Mouse (Mus musculus): Measurements from ENCODE around the gene Nlrp3.

Nlrp3 gene

DNA sequence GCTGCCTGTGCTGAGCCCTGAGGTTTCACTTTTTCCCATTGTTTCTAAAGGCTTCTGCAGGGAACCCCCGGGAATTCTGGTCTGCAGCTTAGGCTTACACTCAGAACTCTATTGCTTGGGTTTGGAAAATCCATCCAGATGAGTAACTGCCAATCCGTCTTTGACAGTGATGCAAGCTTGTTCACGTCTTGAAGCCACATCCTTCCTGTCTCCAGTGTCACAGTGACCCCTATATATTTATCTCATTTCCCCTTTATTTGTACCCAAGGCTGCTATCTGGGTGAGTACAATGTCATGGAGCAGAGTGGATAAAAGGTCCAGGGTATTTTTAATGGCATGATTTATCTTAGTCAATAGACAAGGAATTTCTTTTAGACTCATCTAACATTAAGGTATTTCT lies at the start of gene Nlrp3:
TSS of gene Nlrp3 (plus strand) at position 245 of the 400 bp plus-strand sequence.
- no peak for DNase-seq (ENCODE audit: low read depth, low spot score)

DNA sequence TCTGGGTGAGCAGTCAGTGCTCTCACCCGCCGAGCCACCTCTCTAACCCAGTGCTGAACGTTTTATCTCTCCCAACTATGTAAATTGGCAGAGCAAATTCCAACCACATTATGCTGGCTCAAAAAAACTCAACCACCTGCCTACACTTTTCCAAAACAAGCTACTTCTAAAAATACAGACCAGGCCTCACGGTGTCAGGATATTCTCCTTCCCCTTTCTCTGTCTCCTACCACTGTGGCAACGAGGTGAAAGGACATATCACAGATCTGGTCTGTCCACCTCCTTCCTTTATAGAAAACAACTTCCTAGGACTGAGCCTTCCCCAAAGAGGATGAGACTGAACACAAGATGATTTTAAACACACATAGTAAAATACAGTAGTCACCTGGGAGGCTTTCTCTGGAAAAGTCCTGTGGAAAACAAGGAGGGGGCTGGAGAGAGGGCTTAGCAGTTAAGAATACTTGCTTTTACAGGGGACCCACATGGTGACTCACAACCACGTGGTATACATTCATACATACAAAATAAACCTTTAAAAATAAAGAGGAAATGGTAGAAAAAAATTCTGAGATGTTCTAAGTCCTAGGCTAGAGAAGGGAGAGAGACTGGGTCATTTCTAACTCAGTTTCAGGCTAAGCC lies 44.6 kb upstream of the Nlrp3 start:
- DNase-seq (ENCODE audit: low read depth, low spot score): no peak

DNA sequence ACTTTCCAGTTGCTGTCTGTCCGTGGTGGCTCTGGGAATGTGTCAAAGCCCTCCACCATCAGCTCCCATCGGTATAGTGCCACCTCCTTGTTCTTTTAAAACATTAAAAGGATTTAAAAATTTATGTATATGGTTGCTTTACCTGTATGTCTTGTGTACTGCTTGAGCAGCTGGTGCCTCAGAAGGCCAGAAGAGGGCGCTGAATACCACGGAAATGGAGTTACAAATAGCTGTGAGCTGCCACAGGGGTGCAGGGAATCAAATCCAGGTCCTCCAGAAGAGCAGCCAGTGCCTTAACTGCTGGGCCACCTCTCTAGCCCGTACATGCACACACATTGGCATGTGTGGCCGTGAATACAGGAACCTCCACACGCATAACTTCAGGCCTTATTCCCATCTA lies 43.6 kb upstream of the Nlrp3 start:
- DNase-seq (ENCODE audit: low read depth, low spot score): peak; percentile 20

DNA sequence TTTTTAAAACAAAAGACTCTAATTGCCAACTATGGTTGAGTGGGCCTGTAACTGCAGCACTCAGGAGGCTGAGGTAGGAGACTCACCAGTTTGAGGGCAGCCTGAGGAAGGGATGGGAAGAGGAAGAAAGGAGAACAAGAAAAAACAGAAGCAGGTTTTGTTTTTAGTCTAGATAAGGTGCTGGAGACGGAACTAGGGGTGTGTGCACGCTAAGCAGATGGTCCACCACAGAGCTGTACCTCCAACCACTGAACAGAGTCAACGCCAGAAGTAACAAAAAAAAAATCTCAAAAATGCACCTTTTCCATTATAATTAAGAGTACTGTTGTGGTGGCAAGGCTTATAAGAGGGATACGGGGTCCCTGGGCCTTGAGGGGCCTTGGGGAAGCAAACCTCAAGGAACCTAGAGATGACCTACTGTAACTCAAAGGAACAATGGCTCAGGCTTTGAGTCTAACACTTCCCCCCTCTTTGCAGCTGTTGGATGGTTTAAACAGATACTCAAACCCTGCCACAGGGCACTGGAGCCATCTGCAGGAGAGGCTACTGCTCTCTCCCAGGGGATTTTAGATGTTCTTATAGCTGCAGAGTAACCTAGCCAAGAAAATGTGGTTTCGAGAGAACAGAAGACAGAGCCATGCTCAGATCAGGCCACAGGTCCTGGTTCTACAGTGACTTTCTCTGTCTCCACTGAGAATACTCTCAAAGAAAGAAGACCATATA lies 39.2 kb upstream of the Nlrp3 start:
- DNase-seq (ENCODE audit: low read depth, low spot score): no peak

DNA sequence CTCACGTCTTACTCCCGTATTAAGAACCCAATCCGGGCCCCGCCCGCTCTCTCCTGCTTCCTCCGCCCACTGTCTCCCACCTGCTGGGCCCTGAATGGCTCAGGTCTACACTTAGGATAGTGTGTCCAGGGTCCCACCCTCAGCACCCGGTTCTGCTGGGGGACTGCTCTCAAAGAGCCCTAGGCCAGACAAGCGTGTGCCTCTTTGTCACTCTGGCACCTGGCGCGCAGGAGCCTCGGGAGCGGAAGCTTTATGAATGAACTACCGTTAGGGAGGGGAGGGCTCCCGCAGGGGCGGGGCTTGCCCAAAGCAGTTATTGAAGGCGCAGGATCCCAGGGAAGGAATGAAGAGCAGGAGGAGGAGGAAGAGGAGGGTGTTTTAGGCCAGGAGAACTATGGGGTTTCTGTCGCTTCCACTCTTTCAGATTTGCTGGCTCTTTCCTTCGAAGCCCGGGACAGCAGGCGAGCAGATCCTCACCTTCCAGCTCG lies 36.0 kb upstream of the Nlrp3 start:
- DNase-seq (ENCODE audit: low read depth, low spot score): peak; percentile 88

DNA sequence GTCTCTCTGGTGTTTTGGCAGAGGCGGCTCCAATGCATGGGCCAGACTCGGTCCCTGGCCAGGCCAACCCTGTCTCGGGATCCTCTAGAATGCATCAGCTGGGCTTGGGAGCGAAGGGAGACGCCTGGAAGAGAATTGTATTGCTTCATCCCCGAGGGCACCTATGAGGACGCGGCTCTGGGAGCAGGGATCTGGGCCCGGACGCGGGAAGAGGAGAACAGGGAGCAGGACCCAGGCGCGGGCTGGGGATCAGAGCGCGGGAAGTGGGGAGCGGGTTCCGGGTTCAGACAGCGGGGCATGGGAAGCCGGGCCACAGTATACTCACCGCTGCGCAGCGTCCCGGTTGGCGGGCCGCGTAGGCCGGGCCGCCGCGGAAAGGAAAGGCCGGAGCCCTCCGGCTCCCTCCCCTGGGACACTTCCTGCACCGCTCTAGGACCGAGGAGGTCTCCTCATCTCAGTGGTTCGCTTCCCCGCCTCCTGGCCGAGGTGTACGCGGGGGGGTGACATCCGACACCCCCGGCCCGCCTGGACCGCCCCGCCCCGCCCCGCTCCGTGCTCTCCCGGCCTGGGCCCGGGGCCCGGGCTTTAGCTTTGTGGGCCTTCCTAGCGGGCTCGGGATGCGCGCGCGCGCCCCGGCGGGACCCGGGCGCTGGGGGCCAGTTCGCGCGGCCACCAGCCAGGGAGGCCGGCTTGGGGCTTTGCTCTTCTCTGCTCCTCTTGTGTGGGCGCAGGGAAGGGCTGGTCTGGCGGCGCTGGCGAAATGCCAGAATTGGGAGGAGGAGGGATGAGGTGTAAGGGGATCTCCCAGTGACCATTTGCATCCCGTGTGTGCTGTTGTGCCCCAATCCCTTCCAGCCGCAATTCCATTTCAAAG lies 35.3 kb upstream of the Nlrp3 start:
- DNase-seq (ENCODE audit: low read depth, low spot score): peak; percentile 89

DNA sequence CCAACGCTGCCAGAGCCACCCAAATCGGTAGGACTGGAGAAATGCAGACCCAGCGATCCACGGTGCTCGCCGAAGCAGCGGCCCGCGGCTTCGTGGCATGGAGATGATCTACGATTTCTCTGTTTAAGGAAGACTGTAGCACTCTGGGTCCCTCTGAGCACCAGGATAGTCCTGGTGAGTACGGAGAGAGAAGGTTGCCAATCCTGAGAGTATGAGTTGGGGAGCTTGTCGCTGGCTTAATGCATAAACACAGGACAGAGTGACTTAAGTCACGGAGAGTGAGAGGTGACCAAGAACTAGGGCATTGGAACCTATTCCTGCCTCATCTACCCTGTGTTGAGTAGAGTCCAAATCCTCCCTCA lies 34.7 kb upstream of the Nlrp3 start:
- no peak for DNase-seq (ENCODE audit: low read depth, low spot score)

DNA sequence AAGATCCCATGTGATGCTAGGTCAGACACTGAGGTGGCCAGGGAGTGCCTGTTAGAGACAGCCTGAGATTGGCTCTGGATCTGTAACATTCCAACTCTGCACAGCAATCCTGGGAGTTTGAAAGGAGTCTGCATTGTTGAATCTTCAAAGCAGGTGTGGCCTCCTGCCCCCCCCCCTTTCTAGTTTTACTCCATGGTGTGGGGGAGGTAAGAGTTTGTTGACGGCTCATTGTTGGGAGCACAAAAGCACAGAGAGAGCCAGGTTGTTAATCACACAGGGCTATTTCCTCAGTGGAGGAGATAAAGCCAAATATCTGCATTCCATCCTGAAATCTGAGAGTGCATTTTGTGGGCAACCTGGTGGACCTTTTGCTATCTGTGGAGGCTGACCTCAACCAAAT lies 29.8 kb upstream of the Nlrp3 start:
- DNase-seq (ENCODE audit: low read depth, low spot score): no peak

DNA sequence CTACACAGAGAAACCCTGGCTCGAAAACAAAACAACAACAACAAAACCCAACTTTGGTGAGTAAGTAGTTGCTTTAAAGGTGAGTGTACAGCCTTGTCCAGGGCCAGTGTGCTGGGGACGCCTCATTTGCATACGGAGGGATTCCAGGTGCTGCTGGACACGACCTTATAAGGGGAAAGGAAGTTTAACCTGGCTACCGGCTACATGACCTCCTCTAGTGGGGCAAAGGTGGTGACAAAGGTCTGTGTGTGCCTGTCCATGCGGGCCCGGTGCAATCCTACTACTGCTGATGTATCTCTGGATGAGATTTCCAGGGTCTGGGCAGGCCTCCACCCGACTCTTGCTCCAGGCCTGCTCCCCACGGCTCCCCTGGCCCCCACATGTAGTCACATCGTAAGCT lies 28.6 kb upstream of the Nlrp3 start:
- DNase-seq (ENCODE audit: low read depth, low spot score): no peak

DNA sequence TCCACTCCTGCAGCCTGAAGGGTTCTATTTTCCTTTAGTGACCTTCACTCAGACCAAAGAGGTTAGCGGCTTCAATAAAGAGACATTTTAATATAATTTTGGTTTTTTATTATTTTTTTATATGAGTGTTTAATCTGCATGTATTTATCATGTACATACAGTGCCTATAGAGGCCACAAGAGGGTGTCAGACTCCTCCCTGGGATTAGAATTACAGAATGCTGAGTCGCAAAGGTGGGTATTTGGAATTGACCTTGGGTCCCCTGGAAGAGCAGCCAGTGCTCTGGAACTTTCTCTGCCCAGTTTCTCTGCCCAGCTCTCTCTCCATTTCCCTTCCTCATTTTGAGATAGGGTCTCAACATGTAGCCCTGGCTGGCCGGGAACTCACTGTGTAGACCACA lies 27.8 kb upstream of the Nlrp3 start:
- no peak for DNase-seq (ENCODE audit: low read depth, low spot score)

DNA sequence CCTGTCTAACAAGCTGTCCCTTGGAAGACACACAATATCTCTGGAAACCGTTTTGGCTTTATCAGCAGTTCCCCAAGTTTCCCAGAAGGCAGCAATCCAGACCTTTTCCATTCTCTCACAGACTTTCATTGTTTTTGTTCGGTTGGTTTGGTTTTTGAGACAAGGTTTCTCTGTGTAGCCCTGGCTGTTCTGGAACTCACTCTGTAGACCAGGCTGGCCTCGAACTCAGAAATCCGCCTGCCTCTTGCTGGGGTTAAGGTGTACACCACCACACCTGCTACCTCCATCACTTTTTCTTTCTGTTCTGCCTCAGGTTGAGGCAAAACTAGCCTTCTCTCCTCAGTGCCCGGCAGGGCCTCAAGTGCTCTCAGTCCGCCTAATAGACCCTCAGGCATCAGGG lies 27.0 kb upstream of the Nlrp3 start:
- DNase-seq (ENCODE audit: low read depth, low spot score): no peak

DNA sequence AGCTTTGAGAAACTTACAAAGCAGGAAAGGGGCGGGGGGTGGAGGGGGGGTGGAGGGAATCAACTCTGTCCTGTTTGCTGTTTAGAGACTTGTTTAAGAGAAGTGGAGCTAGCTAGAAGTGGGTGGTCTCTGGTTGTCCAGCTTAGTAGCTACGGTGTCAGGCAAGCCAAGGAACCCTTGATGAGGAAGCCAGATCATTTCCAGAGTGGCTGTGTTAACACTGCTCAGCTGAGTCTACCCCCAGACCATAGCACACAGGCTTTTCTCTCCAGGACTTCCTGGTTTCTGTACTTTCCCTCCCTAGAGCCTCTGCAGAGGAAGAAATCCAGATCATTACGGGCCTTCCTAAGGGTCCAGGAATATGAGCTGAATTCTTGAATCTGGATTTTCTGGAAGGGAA lies 26.6 kb upstream of the Nlrp3 start:
- DNase-seq (ENCODE audit: low read depth, low spot score): no peak

DNA sequence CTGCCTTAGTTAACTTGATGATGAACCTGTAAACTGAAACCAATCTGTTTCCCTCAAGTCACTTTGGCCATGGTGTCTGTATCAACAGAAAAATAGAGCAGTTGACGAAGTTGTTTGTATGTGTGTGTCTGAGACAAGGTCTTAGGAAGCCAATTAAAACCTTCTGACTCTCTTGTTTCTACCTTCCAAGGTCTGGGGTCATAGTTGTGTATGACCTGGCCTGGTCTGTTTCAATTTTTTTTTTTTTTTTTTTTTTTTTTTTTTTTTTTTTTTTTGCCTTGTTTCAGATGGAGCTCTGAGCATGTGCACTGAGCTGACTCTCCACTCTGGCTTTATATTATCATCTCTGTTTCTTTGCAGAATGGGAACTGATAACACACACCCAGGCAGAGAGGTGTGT lies 23.9 kb upstream of the Nlrp3 start:
- no peak for DNase-seq (ENCODE audit: low read depth, low spot score)

DNA sequence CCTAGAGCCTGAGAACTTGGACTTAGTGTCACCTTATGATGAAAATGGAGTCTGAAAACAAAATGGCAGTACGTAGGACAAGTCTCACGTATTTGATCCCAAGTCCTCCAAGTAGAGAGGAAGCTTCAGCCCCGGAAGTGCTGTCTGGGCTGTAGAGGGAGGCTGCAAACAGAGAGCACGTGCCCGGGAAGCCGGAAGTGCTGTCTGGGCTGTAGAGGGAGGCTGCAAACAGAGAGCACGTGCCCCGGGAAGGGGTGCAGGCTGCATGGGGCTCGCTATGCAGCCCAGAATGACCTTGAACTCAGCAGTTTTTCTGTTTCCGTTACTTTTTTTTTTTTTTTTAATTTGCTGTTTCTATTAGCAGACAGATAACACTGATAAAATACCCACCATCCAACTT lies 23.1 kb upstream of the Nlrp3 start:
- no peak for DNase-seq (ENCODE audit: low read depth, low spot score)

DNA sequence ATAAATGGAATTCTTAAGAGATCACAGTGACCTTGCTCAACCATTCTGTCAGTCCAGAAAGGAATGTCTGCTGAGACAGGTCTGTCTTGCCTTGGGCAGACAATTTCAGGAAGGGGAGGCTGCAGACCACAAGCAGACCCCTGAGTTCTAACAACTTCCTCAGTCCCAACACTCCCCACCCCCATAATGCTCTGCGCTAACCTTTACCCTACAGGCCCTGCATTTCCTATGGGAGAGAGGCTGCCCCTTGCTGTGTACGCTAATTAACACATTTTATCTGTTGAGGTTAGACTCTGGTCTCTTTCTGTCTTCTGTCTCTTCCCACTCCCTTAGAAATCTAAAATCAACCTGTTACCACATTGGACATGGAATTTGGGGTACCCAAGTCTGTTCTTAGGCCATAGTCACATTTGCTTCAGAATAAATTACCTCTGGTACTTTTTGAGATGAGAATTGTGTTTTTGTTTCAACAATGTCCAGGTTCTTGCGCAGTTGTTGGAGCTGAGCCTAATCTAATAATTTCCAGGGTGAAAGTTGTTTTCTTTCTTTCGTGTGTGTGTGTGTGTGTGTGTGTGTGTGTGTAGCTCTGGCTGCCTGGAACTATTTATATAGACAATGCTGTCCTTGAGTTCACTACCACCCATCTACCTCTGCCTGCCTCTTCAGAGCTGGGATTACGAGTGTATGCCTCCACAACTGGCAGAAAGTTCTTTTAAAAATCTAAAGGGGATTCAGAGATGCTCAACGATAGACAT lies 21.4 kb upstream of the Nlrp3 start:
- DNase-seq (ENCODE audit: low read depth, low spot score): no peak

DNA sequence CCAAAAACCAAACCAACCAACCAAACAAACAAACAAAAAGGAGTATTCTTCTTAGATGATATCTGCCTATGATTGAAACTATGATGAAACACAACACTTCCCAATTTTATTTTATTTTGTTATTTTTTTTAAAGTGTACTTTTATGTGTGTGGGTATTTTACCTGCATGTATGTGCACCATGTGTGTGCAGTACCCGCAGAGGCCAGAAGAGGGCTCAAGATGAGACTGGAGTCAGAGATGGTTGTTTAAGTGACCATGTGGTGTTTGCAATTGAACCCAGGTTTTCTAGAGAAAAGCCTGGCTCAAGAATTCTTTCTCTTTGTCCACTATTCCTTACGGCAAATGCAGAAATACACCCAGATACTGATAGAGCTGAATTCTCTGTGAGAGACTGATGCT lies 17.2 kb upstream of the Nlrp3 start:
- DNase-seq (ENCODE audit: low read depth, low spot score): no peak

DNA sequence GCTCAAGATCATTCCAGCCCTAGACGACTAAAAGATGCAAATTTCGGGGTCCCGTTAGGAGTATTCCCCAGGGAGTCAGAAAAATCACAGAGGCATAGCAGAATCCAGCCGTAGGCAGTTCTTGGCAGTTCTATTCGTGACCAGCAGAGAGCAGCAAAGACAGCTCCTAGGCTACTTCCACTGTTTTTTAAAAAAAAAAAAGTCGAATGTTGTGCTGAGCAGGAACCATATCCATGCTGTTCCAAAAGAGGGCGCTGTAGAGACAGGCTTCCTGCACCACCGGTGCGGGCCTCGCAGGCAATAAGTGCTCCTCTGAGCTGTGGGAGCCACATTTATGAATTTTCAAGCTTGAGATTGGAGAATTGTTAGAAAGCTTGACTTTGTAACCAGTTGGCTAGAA lies 16.1 kb upstream of the Nlrp3 start:
- DNase-seq (ENCODE audit: low read depth, low spot score): peak; percentile 90

DNA sequence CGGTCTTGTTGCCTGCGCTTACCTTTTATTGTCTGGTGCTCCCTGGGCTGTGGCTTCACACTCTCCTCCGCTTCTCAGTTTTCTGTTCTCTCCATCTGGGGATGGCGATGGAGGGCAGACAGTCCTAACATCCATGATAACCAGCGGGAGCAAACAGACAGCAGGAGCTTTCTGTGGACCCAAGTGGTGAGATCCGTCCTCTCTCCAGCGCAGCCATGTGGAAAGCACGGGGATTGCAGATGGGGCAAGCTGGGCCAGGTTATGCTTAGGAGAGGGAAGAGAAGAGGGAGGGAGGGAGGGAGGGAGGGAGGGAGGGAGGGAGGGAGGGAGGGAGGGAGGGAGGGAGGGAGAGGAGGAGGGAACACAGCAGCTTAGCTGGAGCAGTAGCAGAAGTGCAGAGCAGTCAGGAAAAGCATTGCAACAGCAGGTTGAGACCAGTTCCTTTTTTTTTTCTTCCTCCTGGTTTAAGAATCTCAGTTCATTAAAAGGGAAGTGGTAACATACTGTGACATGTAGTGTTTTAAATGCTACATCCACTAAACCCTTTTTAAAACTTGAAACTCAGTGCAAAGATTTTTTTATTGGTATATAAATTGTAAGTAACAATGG lies 14.8 kb upstream of the Nlrp3 start, which contains the start of gene Zkscan17:
TSS of gene Zkscan17 (minus strand) at position 280 of the 609 bp plus-strand sequence.
- DNase-seq (ENCODE audit: low read depth, low spot score): peak; percentile 32

DNA sequence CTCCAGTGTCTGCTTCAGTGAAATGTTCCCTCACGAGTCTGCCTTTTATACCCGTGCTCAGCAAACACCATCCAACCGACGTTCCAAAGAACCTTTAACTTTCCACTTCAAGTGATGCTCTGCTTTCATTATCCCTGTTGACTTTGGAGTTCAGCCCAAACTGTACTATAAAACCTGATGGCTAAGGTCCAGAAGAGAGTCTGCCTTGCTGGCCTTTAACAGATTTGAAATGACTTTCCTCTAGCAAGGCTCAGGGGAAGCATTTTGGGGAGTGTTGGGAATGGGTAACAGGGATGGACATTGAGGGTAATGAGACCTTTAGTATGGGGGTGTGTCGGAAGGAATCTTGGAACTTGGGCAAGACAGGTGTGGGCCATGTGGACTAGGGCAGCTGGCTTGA lies 11.1 kb upstream of the Nlrp3 start:
- no peak for DNase-seq (ENCODE audit: low read depth, low spot score)

DNA sequence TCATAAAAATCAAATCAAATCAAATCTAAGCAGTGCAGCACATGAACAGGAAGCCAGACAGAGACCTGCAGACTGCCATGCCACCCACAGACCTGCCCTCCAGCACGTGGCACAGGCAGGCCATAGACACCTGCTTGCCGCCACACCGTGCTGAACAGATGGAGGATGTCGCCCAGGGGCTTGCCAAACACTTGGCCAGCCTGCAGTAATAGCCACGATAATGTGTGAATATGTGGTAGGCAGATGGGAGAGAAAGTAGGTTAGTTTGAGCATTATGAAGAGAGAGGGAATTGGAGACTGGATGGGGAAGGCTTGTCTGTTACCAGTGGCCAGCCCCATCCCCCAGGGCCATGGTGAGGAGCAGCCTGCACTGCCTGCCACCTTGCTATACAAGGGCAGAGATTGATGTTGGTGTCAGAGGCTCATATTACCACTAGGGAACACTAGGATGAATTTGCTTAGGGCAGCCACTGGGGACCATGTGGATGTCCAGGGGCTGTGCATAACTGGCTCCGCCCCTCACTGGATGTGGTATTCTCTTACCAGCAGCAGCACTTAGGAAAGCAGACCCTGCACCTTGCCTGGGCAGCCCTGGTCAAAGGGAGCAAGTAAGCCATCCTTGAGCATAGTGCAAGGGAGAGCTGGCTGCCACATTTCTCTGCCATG lies 10.4 kb upstream of the Nlrp3 start:
- DNase-seq (ENCODE audit: low read depth, low spot score): no peak

DNA sequence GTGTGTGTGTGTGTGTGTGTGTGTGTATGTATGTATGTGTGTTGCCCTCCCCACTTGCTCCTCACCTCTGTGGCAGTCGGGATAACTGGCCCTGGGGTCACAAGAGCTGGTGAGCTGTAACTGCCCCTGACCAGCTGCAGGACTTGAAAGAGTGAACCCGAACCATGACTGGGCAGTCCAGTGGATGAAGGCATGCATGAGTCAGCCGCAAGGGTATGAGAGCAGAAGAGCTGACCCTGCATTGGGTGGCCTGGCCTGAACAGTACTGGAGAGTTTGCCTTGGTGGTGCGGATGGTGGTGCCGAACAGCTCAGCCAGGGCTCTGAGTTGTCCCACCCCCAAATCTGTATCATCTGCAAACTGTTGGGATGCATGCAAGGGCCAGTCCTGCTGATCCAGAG lies 9.8 kb upstream of the Nlrp3 start:
- DNase-seq (ENCODE audit: low read depth, low spot score): no peak
